Mouse (Mus musculus): ENCODE measurements at regions not wholly inside any gene's neighbourhood (a gene's known extent, or its start where the extent isn't known, plus 50 kb on each side); places are given as distances from the start of the nearest gene placed in this dataset.

- DNase-seq, result no peak
Measured at GRCm38 (mm10) chr12:9438575-9439161, 131.2 kb upstream of the Osr1 start.

- DNase-seq, result no peak
Measured at GRCm38 (mm10) chr12:9450620-9451019, 119.3 kb upstream of the Osr1 start.

- no peak for DNase-seq
Measured at GRCm38 (mm10) chr12:9460193-9460592, 109.7 kb upstream of the Osr1 start.

- DNase-seq, result no peak
Measured at GRCm38 (mm10) chr12:9469655-9470470, 100.1 kb upstream of the Osr1 start.

GRCm38 (mm10) chr12:9475836-9476235 lies 94.1 kb upstream of the Osr1 start:
- DNase-seq, result no peak

- no peak for DNase-seq
Measured at GRCm38 (mm10) chr12:9478201-9478600, 91.7 kb upstream of the Osr1 start.

GRCm38 (mm10) chr12:9487674-9488413 lies 82.1 kb upstream of the Osr1 start:
- no peak for DNase-seq

- no peak for DNase-seq
Measured at GRCm38 (mm10) chr12:9513926-9514325, 56.0 kb upstream of the Osr1 start.

GRCm38 (mm10) chr12:9518782-9519181 lies 51.1 kb upstream of the Osr1 start:
- no peak for DNase-seq

- DNase-seq, result no peak
Measured at GRCm38 (mm10) chr12:9519346-9519745, 50.6 kb upstream of the Osr1 start.

Measured in cerebellum, adult 8-10 months (tissue).